Mouse (Mus musculus) small intestine, adult 2 months (tissue): ENCODE results near the gene Epp13.

Experiments
- CTCF ChIP-seq: fragments of 200-500 bp; IDR thresholded peaks from 2 replicates; pipeline ENCODE4 v1.5.1; 2012; ENCODE audit warnings: low read depth, mild to moderate bottlenecking, control low read depth, inconsistent platforms, low read length, moderate library complexity, mixed read lengths; ENCODE audit not compliant: insufficient replicate concordance, insufficient read length; ENCODE audit errors: extremely low read depth
- POLR2A ChIP-seq: fragments of 200-500 bp; IDR thresholded peaks from 2 replicates; pipeline ENCODE4 v1.6.1; 2012; ENCODE audit warnings: low read depth, mild to moderate bottlenecking, control low read depth, inconsistent platforms, low read length, moderate library complexity

GRCm38 (mm10) chr7:6284442-6285012, 32.0 kb downstream of the Epp13 start:
- no peak for TF ChIP-seq POLR2A
- no peak for TF ChIP-seq CTCF
